Mouse (Mus musculus): ENCODE measurements around the gene Med26. TPM values are rescaled to one million over a fixed set of nuclear protein-coding genes. Genes with fewer than 3 reads are reported as not detected.

The Med26 gene
- polyA plus RNA-seq, 1 experiment from 2014 or later, result 14.5 TPM

- Histone ChIP-seq H3K27me3 (replicated peaks) (no peaks in the 10 kb centered on the region), H3K4me2 (peak within 1 kb of the TSS; percentile 95), H3K9me3 (replicated peaks) (no peaks in the 10 kb centered on the region), H3K9ac (replicated peaks) (peak within 1 kb of the TSS; percentile 78), H3K4me3 (replicated peaks) (peak within 1 kb of the TSS; percentile 80), H3K4me1 (peaks cover 29% of the 10 kb centered on the region), H3K36me3 (peaks cover 38% of the 10 kb centered on the region), H3K27ac (replicated peaks) (peak within 1 kb of the TSS; percentile 92)
- under 1% methylated on average over 79 of the region's 80 CpGs for WGBS
- peak; percentile 97 for ATAC-seq (ENCODE audit: low FRiP score)
Observed at GRCm38 (mm10) chr8:72474826-72475546, 73.1 kb downstream of the Med26 start, which contains the start of gene Cherp. Gene Cherp, minus strand, starts transcription at chr8:72475226.

GRCm38 (mm10) chr8:72470684-72471083 is 77.4 kb downstream of the Med26 start:
- H3K4me1 ChIP-seq, result peaks cover 14% of the 10 kb centered on the region
- H3K27ac ChIP-seq (replicated peaks), result no peak overlapping the region
- WGBS, result 97% methylated on average over 7 of the region's 7 CpGs
- H3K4me2 ChIP-seq, result no peak overlapping the region
- ATAC-seq (ENCODE audit: low FRiP score), result no peak
- no peak overlapping the region for H3K4me3 ChIP-seq (replicated peaks)
- peaks cover 73% of the 10 kb centered on the region for H3K36me3 ChIP-seq
- H3K27me3 ChIP-seq (replicated peaks), result no peaks in the 10 kb centered on the region
- no peak overlapping the region for H3K9ac ChIP-seq (replicated peaks)
- no peaks in the 10 kb centered on the region for H3K9me3 ChIP-seq (replicated peaks)

DNA sequence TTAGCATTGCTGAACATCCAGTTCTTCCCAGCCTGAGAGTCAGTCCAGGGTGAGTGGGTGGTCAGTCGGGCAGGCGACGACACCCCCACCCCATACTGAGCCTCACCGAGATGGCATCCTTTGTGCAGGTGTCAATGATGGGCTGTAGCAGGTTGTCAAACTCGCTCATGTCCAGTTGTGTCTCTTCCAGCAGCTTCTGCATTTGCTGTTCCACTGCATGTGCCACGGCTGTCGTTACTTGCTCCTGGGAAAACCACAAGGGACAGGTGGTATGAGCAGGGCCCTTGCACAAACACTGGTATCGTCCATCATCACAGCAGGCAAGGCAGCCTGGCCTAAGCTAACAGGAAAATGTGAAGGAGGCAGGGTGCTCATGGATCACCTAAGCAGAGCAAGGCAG is 78.1 kb downstream of the Med26 start:
- H3K36me3 ChIP-seq, result peaks cover 80% of the 10 kb centered on the region
- no peaks in the 10 kb centered on the region for H3K9me3 ChIP-seq (replicated peaks)
- H3K4me3 ChIP-seq (replicated peaks), result no peak overlapping the region
- H3K27me3 ChIP-seq (replicated peaks), result no peaks in the 10 kb centered on the region
- no peak for ATAC-seq (ENCODE audit: low FRiP score)
- WGBS, result 98% methylated on average over 8 of the region's 8 CpGs
- no peak overlapping the region for H3K4me2 ChIP-seq
- H3K9ac ChIP-seq (replicated peaks), result no peak overlapping the region
- H3K4me1 ChIP-seq, result peaks cover 14% of the 10 kb centered on the region
- H3K27ac ChIP-seq (replicated peaks), result no peak overlapping the region

DNA sequence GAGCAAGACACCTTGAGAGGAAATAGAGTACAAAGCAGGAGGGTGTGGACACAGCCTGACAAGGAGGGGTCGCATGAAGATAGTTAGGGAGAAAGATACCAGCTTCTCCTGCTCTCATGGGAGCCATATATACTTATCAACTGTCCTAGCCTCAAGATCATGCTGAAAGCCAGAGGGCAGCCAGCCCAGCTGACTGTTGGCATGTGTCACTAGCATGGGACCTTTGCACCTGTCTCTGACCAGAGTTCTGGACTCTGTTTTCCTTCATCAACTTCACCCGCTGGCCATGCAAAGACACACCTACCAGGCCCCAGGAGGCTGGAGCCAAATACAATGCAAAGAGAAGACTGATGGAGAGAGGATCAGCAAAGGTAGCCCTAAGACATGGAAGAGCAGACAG is 78.8 kb downstream of the Med26 start:
- Histone ChIP-seq H3K36me3 (peaks cover 88% of the 10 kb centered on the region), H3K4me2 (no peak overlapping the region), H3K4me1 (peaks cover 12% of the 10 kb centered on the region), H3K4me3 (replicated peaks) (no peak overlapping the region), H3K27ac (replicated peaks) (no peak overlapping the region), H3K9me3 (replicated peaks) (no peaks in the 10 kb centered on the region), H3K9ac (replicated peaks) (no peak overlapping the region), H3K27me3 (replicated peaks) (no peaks in the 10 kb centered on the region)
- ATAC-seq (ENCODE audit: low FRiP score), result no peak
- WGBS, result 95% methylated on average over 2 of the region's 2 CpGs

GRCm38 (mm10) chr8:72464211-72464610 is 83.9 kb downstream of the Med26 start:
- H3K9me3 ChIP-seq (replicated peaks), result no peaks in the 10 kb centered on the region
- H3K4me1 ChIP-seq, result no peaks in the 10 kb centered on the region
- peaks cover 97% of the 10 kb centered on the region for H3K36me3 ChIP-seq
- H3K27ac ChIP-seq (replicated peaks), result no peak overlapping the region
- WGBS, result 96% methylated on average over 10 of the region's 10 CpGs
- H3K27me3 ChIP-seq (replicated peaks), result no peaks in the 10 kb centered on the region
- H3K4me3 ChIP-seq (replicated peaks), result no peak overlapping the region
- no peak overlapping the region for H3K4me2 ChIP-seq
- H3K9ac ChIP-seq (replicated peaks), result no peak overlapping the region
- no peak for ATAC-seq (ENCODE audit: low FRiP score)

DNA sequence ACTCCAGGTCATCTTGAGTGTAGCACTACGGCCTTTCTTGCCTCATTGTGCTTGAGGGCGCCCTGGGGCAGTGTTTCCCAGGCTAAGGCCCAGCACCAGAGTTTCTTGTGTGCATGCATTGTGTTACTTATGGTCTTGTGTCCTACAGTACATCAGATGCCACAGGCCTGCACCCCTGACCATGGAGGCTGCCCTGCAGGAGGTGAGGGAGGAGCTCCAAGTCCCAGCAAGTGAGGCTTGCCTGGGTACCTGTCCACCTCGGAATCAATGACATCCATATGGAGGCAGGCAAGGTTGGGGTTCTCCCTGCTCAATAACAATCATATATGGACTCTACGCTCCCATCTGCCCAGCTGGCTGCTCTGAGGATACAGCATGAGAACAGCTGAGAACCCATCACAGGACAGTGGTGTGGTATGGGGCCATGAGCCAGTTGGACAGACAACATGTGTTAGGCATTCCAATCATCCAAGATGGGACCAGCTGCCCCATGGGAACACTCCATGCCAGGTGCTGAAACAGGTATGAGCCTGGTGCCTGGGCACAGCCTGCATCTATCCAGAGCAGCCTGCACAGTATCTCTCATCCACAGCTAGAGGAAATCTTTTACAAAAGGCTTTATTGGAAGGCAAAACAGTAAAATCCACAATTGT is 88.1 kb downstream of the Med26 start:
- no peaks in the 10 kb centered on the region for H3K9me3 ChIP-seq (replicated peaks)
- WGBS, result 92% methylated on average over 4 of the region's 4 CpGs
- no peak overlapping the region for H3K4me2 ChIP-seq
- H3K27me3 ChIP-seq (replicated peaks), result no peaks in the 10 kb centered on the region
- no peak overlapping the region for H3K9ac ChIP-seq (replicated peaks)
- H3K4me3 ChIP-seq (replicated peaks), result no peak overlapping the region
- no peak overlapping the region for H3K27ac ChIP-seq (replicated peaks)
- H3K36me3 ChIP-seq, result peaks cover 76% of the 10 kb centered on the region
- ATAC-seq (ENCODE audit: low FRiP score), result no peak
- H3K4me1 ChIP-seq, result no peaks in the 10 kb centered on the region

- peaks cover 76% of the 10 kb centered on the region for H3K36me3 ChIP-seq
- 94% methylated on average over 6 of the region's 6 CpGs for WGBS
- no peaks in the 10 kb centered on the region for H3K27me3 ChIP-seq (replicated peaks)
- no peaks in the 10 kb centered on the region for H3K9me3 ChIP-seq (replicated peaks)
- no peak overlapping the region for H3K4me3 ChIP-seq (replicated peaks)
- no peak for ATAC-seq (ENCODE audit: low FRiP score)
- H3K4me1 ChIP-seq, result no peaks in the 10 kb centered on the region
- H3K27ac ChIP-seq (replicated peaks), result no peak overlapping the region
- no peak overlapping the region for H3K4me2 ChIP-seq
- no peak overlapping the region for H3K9ac ChIP-seq (replicated peaks)
Observed at GRCm38 (mm10) chr8:72458457-72458856, 89.6 kb downstream of the Med26 start.

DNA sequence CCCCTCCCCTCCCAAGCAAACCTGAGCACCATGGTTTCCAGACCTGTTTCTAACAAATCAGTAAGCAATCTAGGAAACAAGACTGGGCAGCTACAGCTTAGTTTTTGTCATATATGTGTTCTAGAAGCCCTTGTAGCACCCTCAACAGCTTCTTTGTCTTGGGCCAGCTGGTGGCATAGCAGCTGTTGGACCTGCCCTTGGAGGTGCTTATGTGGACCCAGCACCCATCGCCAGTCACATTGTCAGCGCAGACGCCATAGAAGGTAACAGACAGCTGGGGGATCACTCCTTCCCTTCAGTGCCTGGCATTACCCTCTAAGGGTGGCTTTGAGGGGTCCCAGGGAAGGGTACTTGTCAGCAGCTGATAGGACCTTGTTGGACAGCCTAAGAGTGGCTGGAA is 90.3 kb downstream of the Med26 start:
- Histone ChIP-seq H3K4me3 (replicated peaks) (no peak overlapping the region), H3K36me3 (peaks cover 75% of the 10 kb centered on the region), H3K27ac (replicated peaks) (no peak overlapping the region), H3K9me3 (replicated peaks) (no peaks in the 10 kb centered on the region), H3K4me2 (no peak overlapping the region), H3K9ac (replicated peaks) (no peak overlapping the region), H3K27me3 (replicated peaks) (no peaks in the 10 kb centered on the region), H3K4me1 (no peaks in the 10 kb centered on the region)
- 92% methylated on average over 3 of the region's 3 CpGs for whole genome bisulfite sequencing
- no peak for ATAC-seq (ENCODE audit: low FRiP score)

DNA sequence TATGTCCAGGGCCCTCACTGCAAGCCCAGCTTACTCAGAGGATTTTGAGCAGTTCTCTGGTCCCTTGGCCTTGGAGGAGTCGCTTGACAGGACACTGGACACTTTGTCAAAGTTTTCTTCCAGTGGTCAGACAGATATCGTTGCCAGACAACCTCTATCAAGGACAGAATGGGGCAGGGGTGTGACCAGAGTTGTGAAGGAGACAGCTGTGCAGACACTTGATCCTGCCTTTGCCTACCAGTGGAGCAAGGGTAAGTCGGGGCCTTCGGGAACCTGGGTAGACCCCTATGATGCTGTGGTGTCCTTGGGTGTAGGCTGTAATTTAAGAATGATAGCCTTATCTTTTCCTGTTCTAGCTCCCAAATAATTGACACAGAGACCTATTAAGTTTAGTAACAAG is 92.8 kb downstream of the Med26 start:
- Histone ChIP-seq H3K4me3 (replicated peaks) (no peak overlapping the region), H3K9me3 (replicated peaks) (no peaks in the 10 kb centered on the region), H3K27me3 (replicated peaks) (no peaks in the 10 kb centered on the region), H3K4me1 (no peaks in the 10 kb centered on the region), H3K27ac (replicated peaks) (no peak overlapping the region), H3K4me2 (no peak overlapping the region), H3K36me3 (peaks cover 68% of the 10 kb centered on the region), H3K9ac (replicated peaks) (no peak overlapping the region)
- 93% methylated on average over 4 of the region's 4 CpGs for WGBS
- ATAC-seq (ENCODE audit: low FRiP score), result no peak

DNA sequence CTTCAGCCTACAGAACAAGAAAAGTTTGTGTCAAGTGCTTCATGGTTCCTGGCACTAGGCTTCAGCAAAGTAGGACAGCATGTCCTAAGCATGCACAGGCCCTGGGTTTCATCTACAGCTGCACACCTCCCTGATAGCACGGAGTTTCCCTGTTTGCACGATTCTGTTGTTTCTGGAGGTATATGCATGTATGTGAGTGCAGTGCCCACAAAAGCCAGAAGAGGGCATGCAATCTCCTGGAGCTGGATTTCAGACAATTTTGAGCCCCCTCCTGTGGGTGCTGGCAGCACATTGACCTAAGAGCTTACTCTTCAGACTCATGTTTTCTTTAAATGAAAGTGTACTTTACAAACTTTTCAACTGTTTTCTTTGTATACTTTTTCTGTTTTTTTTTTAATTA is 94.2 kb downstream of the Med26 start:
- Histone ChIP-seq H3K4me1 (no peaks in the 10 kb centered on the region), H3K36me3 (peaks cover 68% of the 10 kb centered on the region), H3K9me3 (replicated peaks) (no peaks in the 10 kb centered on the region), H3K27me3 (replicated peaks) (no peaks in the 10 kb centered on the region), H3K27ac (replicated peaks) (no peak overlapping the region), H3K9ac (replicated peaks) (no peak overlapping the region), H3K4me3 (replicated peaks) (no peak overlapping the region), H3K4me2 (no peak overlapping the region)
- 98% methylated on average over 2 of the region's 2 CpGs for WGBS
- ATAC-seq (ENCODE audit: low FRiP score), result no peak

- Histone ChIP-seq H3K27ac (replicated peaks) (no peak overlapping the region), H3K9ac (replicated peaks) (no peak overlapping the region), H3K27me3 (replicated peaks) (no peaks in the 10 kb centered on the region), H3K4me1 (peaks cover 9% of the 10 kb centered on the region), H3K9me3 (replicated peaks) (no peaks in the 10 kb centered on the region), H3K36me3 (peaks cover 60% of the 10 kb centered on the region), H3K4me3 (replicated peaks) (no peak overlapping the region), H3K4me2 (no peak overlapping the region)
- no peak for ATAC-seq (ENCODE audit: low FRiP score)
- WGBS, result 91% methylated on average over 8 of the region's 8 CpGs
Observed at GRCm38 (mm10) chr8:72451516-72451915, 96.6 kb downstream of the Med26 start.

DNA sequence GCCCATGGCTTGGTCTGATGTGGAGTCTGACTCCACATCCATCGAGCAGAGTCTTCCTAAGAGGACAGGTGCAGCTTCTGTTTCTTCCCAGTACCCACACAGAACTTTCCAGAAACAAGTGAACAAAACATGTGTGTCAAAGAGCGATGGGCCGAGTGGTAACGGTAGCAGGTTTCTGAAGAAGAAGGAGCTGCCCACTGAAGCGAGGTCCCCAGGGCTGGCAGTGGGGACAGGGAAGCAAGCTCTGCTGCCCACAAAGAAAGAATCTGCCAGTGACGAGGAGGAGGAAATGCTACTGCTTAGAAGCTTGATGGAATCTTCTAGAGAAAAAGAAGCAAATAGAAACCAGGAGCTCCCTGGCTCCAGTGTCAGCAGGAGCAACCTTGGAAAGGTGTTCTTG is 103.0 kb downstream of the Med26 start:
- Histone ChIP-seq H3K27ac (replicated peaks) (no peak overlapping the region), H3K9ac (replicated peaks) (no peak overlapping the region), H3K4me2 (peak overlapping the region; percentile 15; the same call in 1 of the 2 replicates), H3K27me3 (replicated peaks) (no peaks in the 10 kb centered on the region), H3K4me3 (replicated peaks) (no peak overlapping the region), H3K4me1 (peaks cover 34% of the 10 kb centered on the region), H3K9me3 (replicated peaks) (no peaks in the 10 kb centered on the region), H3K36me3 (peaks cover 14% of the 10 kb centered on the region)
- WGBS, result 95% methylated on average over 6 of the region's 6 CpGs
- ATAC-seq (ENCODE audit: low FRiP score), result no peak
